Mouse (Mus musculus) intestine, embryonic 16.5 days (tissue): ENCODE results near the gene Birc3. TPM values are rescaled to one million over a fixed set of nuclear protein-coding genes. Genes with fewer than 3 reads are reported as not detected.
A peak's percentile ranks its signal among the peaks of the same experiment; 100 is the strongest.

Experiments
- ATAC-seq: fragments of 200-750 bp; cut with Nextera tagmentation; 2 replicates; pipeline ENCODE4 v1.8.0; 2017; ENCODE audit warnings: moderate TSS enrichment, moderate library complexity
- H3K27ac ChIP-seq: fragments of 300-500 bp; sonication (generic); 2 replicates; pipeline ENCODE4 v1.5.1; 2014; ENCODE audit warnings: mild to moderate bottlenecking, low read length
- H3K27me3 ChIP-seq: fragments of 300-500 bp; sonication (generic); replicated peaks from 2 replicates; pipeline ENCODE4 v1.6.1; 2014; ENCODE audit warnings: low read length, control low read depth, mixed read lengths; ENCODE audit not compliant: control insufficient read depth, insufficient read depth
- H3K36me3 ChIP-seq: fragments of 300-500 bp; sonication (generic); 2 replicates; pipeline ENCODE4 v1.6.1; 2014; ENCODE audit warnings: low read length, control low read depth; ENCODE audit not compliant: control insufficient read depth, insufficient read depth
- H3K4me1 ChIP-seq: fragments of 300-500 bp; sonication (generic); 2 replicates; pipeline ENCODE4 v1.6.1; 2014; ENCODE audit warnings: low read length, control low read depth, mixed read lengths; ENCODE audit not compliant: control insufficient read depth, insufficient read depth
- H3K4me2 ChIP-seq: fragments of 300-500 bp; sonication (generic); 2 replicates; pipeline ENCODE4 v1.6.1; 2014; ENCODE audit warnings: low read depth, low read length, control low read depth
- H3K4me3 ChIP-seq: fragments of 300-500 bp; sonication (generic); 2 replicates; pipeline ENCODE4 v1.5.1; 2014; ENCODE audit warnings: mild to moderate bottlenecking, low read length
- H3K9ac ChIP-seq: fragments of 300-500 bp; sonication (generic); 2 replicates; pipeline ENCODE4 v1.6.1; 2014; ENCODE audit warnings: low read depth, low read length
- H3K9me3 ChIP-seq: fragments of 300-500 bp; sonication (generic); 2 replicates; pipeline ENCODE4 v1.6.1; 2016; ENCODE audit warnings: low read length, control low read depth; ENCODE audit not compliant: control insufficient read depth
- WGBS: fragments of 180-500 bp; shearing (Covaris S2); extraction: QIAGEN DNeasy Blood & Tissue Kit; methylation state at CpG from one replicate; pipeline ENCODE4 v1.1.7; 2014; 5-methylcytosine and 5-hydroxymethylcytosine counted together
- polyA plus RNA-seq: library from polyadenylated mRNA; unstranded; fragments of >200 nt; fragmentation: Nextera tagmentation; extraction: Ambion mirVana; gene quantifications from 2 replicates; pipeline ENCODE4 v1.2.1, GENCODE M21; 2015

The Birc3 gene
- polyA plus RNA-seq, 1 experiment from 2014 or later: 12.7 TPM

GRCm38 (mm10) chr9:7851841-7852240, 21.1 kb downstream of the Birc3 start:
- 92% methylated on average over 8 of the region's 8 CpGs for WGBS
- ATAC-seq: no peak
- Histone ChIP-seq H3K36me3 (peaks cover 3% of the 10 kb centered on the region; the same call in 1 of the 2 replicates), H3K4me3 (no peak overlapping the region), H3K4me1 (no peaks in the 10 kb centered on the region), H3K27ac (no peak overlapping the region), H3K27me3 (no peaks in the 10 kb centered on the region), H3K9me3 (no peaks in the 10 kb centered on the region), H3K9ac (no peak overlapping the region), H3K4me2 (no peak overlapping the region)

- Histone ChIP-seq H3K4me2 (no peak overlapping the region), H3K27ac (no peak overlapping the region), H3K27me3 (no peaks in the 10 kb centered on the region), H3K4me3 (no peak overlapping the region), H3K9ac (no peak overlapping the region), H3K4me1 (no peaks in the 10 kb centered on the region), H3K9me3 (no peaks in the 10 kb centered on the region), H3K36me3 (no peaks in the 10 kb centered on the region)
- 92% methylated on average over 18 of the region's 18 CpGs for WGBS
- ATAC-seq: no peak
Observed at GRCm38 (mm10) chr9:7848191-7848590, 24.8 kb downstream of the Birc3 start.

DNA sequence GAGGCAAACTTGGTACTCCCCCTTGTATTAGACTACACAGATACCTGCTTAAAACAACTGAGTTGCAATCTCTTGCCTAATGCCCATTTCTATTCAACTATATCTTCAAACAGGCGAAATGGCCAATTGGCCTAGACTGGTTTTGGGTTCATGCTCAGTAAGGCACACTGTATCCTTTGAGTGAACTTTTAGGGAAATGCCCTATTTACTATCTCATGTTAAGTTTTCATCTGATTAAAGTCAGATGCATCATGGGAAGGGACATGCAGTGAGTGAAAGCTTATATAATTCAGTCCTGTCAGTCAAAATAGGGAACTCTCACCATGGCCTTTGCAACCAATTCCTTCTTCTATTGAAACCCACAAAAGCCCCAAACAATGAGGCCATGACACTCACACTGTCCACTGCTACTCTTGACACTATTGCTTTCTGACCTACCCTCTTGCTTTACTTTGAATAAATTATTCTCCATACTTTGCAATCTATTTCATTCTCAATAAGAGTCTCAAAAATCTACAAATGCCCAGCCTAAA, 26.3 kb downstream of the Birc3 start:
- no peak overlapping the region for H3K4me2 ChIP-seq
- no peaks in the 10 kb centered on the region for H3K36me3 ChIP-seq
- H3K27me3 ChIP-seq: no peaks in the 10 kb centered on the region
- H3K27ac ChIP-seq: no peak overlapping the region
- H3K4me3 ChIP-seq: no peak overlapping the region
- no peaks in the 10 kb centered on the region for H3K9me3 ChIP-seq
- no peak overlapping the region for H3K9ac ChIP-seq
- ATAC-seq: no peak
- H3K4me1 ChIP-seq: no peaks in the 10 kb centered on the region
- 93% methylated on average over 1 of the region's 1 CpGs for WGBS

DNA sequence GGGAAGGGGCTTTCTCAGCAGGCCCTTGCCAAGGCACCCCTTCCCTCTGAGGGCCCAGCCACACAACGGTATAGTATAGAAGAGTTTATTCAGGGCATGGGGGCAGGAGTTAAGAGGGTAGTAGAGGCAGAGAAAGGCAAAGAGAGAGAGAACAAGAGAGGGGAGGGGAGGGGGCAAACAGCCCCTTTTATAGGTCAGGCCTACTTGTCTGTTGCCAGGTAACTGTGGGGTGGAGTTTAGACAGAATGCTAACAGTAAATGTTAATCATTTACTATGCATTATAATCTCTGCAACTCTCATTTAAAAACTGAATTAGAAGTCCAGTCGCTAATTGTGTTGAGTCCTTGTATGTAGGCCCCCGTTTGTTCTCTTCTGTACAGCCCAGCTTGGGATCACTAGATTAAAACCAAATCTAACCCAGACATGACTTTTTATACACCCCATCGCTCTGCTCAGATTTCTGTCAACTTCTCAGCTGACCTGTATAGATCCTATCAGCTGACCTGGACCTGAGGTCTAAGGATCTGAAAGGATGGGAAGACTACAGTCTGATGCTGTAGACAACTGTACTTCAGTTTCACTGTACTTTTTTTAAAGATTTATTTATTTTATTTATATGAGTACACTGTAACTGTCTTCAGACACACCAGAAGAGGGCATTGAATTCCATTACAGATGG, 27.6 kb downstream of the Birc3 start:
- Histone ChIP-seq H3K27ac (no peak overlapping the region), H3K9ac (no peak overlapping the region), H3K4me3 (no peak overlapping the region), H3K36me3 (no peaks in the 10 kb centered on the region), H3K9me3 (no peaks in the 10 kb centered on the region), H3K4me1 (no peaks in the 10 kb centered on the region), H3K4me2 (no peak overlapping the region), H3K27me3 (no peaks in the 10 kb centered on the region)
- 53% methylated on average over 4 of the region's 4 CpGs for WGBS
- peak; percentile 79 for ATAC-seq

DNA sequence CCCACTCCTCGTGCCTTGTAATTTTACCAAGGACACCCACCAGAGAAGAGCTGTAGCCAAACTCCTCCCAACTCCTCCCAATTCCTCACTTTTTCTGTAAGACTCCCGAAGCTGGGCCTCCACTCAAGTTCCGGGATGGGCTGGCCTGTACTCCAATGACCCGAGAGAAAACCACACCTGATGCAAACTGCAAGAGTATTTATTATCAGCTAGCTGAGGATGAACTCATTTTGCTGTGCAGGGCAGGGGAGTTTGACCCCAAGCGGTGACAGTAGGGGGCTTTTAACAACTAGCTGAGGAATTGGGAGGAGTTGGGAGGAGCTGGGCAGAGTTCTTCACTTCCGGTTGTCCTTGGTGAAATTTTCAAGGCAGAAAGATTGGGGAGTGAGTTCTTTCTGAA, 31.8 kb downstream of the Birc3 start:
- H3K4me1 ChIP-seq: no peaks in the 10 kb centered on the region
- ATAC-seq: no peak
- WGBS: 71% methylated on average over 6 of the region's 6 CpGs
- no peak overlapping the region for H3K9ac ChIP-seq
- no peak overlapping the region for H3K27ac ChIP-seq
- no peaks in the 10 kb centered on the region for H3K27me3 ChIP-seq
- no peak overlapping the region for H3K4me3 ChIP-seq
- no peak overlapping the region for H3K4me2 ChIP-seq
- no peaks in the 10 kb centered on the region for H3K9me3 ChIP-seq
- no peaks in the 10 kb centered on the region for H3K36me3 ChIP-seq

GRCm38 (mm10) chr9:7837806-7838440, 35.1 kb downstream of the Birc3 start:
- 11% methylated on average over 14 of the region's 14 CpGs for WGBS
- Histone ChIP-seq H3K4me3 (peak overlapping the region; percentile 61), H3K4me1 (peaks cover 7% of the 10 kb centered on the region), H3K9me3 (no peaks in the 10 kb centered on the region), H3K4me2 (peak overlapping the region; percentile 51), H3K27me3 (no peaks in the 10 kb centered on the region), H3K27ac (peak overlapping the region; percentile 98), H3K9ac (peak overlapping the region; percentile 78), H3K36me3 (no peaks in the 10 kb centered on the region; the same call in 1 of the 2 replicates)
- ATAC-seq: peak; percentile 2; the same call in 1 of the 2 replicates

GRCm38 (mm10) chr9:7836905-7837805, 35.8 kb downstream of the Birc3 start, which contains the start of gene Birc2:
Birc2 (minus strand) TSS chr9:7837064.
- peak within 1 kb of the TSS; percentile 61 for H3K4me3 ChIP-seq
- H3K9ac ChIP-seq: peak within 1 kb of the TSS; percentile 78
- peak within 1 kb of the TSS; percentile 62 for H3K4me2 ChIP-seq
- peaks cover 9% of the 10 kb centered on the region for H3K4me1 ChIP-seq
- H3K36me3 ChIP-seq: no peaks in the 10 kb centered on the region; the same call in 1 of the 2 replicates
- ATAC-seq: peak; percentile 99
- peak within 1 kb of the TSS; percentile 99 for H3K27ac ChIP-seq
- under 1% methylated on average over 66 of the region's 68 CpGs for WGBS
- H3K27me3 ChIP-seq: no peaks in the 10 kb centered on the region
- no peaks in the 10 kb centered on the region for H3K9me3 ChIP-seq

DNA sequence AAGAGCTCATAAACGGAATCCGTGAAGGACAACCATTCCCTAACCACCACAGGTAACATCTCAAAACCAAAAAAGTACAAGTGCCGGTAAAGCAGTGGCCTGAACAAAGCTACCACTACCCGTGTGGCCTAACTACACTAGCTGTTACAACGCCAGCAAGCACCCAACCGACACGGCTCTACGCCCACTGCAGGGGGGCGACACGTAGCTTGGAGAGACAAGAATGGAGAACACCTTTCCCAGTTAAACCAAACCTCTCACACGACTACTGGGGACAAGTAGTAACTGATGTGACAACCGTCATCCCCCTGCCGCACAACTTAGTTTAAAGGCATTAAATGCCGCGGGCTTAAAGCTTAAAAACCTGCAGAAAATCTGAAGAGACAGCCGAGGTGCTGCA, 36.7 kb downstream of the Birc3 start:
- H3K9ac ChIP-seq: peak overlapping the region; percentile 78
- WGBS: 1% methylated on average over 16 of the region's 16 CpGs
- H3K4me2 ChIP-seq: peak overlapping the region; percentile 62
- H3K36me3 ChIP-seq: no peaks in the 10 kb centered on the region; the same call in 1 of the 2 replicates
- H3K9me3 ChIP-seq: no peaks in the 10 kb centered on the region
- ATAC-seq: peak; percentile 47
- peak overlapping the region; percentile 99 for H3K27ac ChIP-seq
- peak overlapping the region; percentile 61 for H3K4me3 ChIP-seq
- no peaks in the 10 kb centered on the region for H3K27me3 ChIP-seq
- H3K4me1 ChIP-seq: peaks cover 9% of the 10 kb centered on the region

- Histone ChIP-seq H3K36me3 (no peaks in the 10 kb centered on the region; the same call in 1 of the 2 replicates), H3K4me2 (no peak overlapping the region), H3K9me3 (no peaks in the 10 kb centered on the region), H3K4me3 (no peak overlapping the region), H3K27ac (no peak overlapping the region), H3K4me1 (peaks cover 9% of the 10 kb centered on the region), H3K27me3 (no peaks in the 10 kb centered on the region), H3K9ac (no peak overlapping the region)
- 75% methylated on average over 1 of the region's 1 CpGs for WGBS
- no peak for ATAC-seq
Observed at GRCm38 (mm10) chr9:7835302-7835701, 37.7 kb downstream of the Birc3 start.
